8 mouse cellular contexts compared by ENCODE assay signal in the genomic region with DNA sequence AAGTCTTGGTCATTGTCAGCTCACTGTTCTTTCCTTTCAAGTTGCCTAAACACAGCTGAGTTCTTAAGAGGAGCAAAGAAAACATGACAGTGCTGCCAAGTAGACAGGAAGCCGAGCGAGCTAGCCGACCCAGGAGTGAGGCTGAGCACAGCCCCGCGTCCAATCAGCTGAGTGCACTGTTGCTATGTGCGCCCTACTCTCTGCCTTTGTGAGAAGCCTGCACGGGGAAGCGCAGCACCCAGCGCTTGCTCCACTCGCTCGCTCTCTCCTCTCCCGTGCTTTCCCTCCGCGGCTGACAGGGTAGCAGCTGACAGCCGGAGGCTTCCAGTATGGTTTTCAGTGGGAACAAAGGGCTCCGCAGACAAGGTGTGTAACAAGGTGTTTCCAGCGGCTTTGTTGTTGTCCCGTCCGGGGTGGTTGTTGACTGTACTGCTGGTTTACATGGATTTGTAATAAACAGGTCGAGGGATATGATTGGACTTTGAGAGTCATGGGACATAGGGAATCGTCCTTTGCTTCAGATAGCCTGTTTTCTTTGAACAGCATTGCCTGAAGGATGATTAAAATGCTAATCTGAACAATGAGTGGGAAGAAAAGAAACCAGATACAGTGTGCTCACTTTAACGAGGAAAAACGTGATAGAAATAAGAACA. TPM values are rescaled to one million over a fixed set of nuclear protein-coding genes. Genes with fewer than 3 reads are reported as not detected.
DNase-seq lines count a peak whose midpoint lies in the region; ATAC-seq and TF ChIP-seq lines count a peak whose summit lies in the region.

No protein-coding gene starts in this region.

- peak; percentile 100 for ATAC-seq in forebrain, postnatal 0 days
- peak; percentile 98 for ATAC-seq in neural tube, embryonic 14.5 days (ENCODE audit: low read depth)

- peak overlapping the region; percentile 69 for H3K9ac ChIP-seq in forebrain, postnatal 0 days
- peak overlapping the region; percentile 57 for H3K9ac ChIP-seq in neural tube, embryonic 14.5 days (replicated peaks; ENCODE audit: low read depth, low read length)

- peak overlapping the region; percentile 51 for H3K4me2 ChIP-seq in forebrain, postnatal 0 days (ENCODE audit: low read depth)
- peak overlapping the region; percentile 43 for H3K4me2 ChIP-seq in neural tube, embryonic 14.5 days (ENCODE audit: low read depth, low read length)

- WGBS in forebrain, postnatal 0 days: 2% methylated on average over 23 of the region's 23 CpGs
- WGBS in neural tube, embryonic 14.5 days: under 1% methylated on average over 23 of the region's 23 CpGs

- peaks cover 18% of the 10 kb centered on the region for H3K4me1 ChIP-seq in forebrain, postnatal 0 days (ENCODE audit: insufficient read depth)
- H3K4me1 ChIP-seq in neural tube, embryonic 14.5 days (ENCODE audit: control insufficient read depth, insufficient read depth, low read length): peaks cover 30% of the 10 kb centered on the region
- peaks cover 16% of the 10 kb centered on the region for H3K4me1 ChIP-seq in testis, adult 2 months (ENCODE audit: control insufficient read depth, insufficient read depth, low read length)

- no peaks in the 10 kb centered on the region for H3K9me3 ChIP-seq in forebrain, postnatal 0 days (ENCODE audit: low read length)
- no peaks in the 10 kb centered on the region for H3K9me3 ChIP-seq in neural tube, embryonic 14.5 days (ENCODE audit: control insufficient read depth, low read length)

- H3K27me3 ChIP-seq in forebrain, postnatal 0 days (ENCODE audit: insufficient read depth, low read length): no peaks in the 10 kb centered on the region
- no peaks in the 10 kb centered on the region for H3K27me3 ChIP-seq in neural tube, embryonic 14.5 days (ENCODE audit: control insufficient read depth, insufficient read depth, low read length)
- H3K27me3 ChIP-seq in testis, adult 2 months (ENCODE audit: control insufficient read depth, insufficient read depth, low read length): no peaks in the 10 kb centered on the region

- TF ChIP-seq CTCF in forebrain, postnatal 0 days (IDR thresholded peaks at IDR 0.05; ENCODE audit: low read depth): 0 out of 2 replicates have a peak, but pooled peaks have one; percentile 16
- TF ChIP-seq CTCF in testis, adult 2 months (IDR thresholded peaks at IDR 0.05; ENCODE audit: control insufficient read depth, insufficient read depth, insufficient replicate concordance, low read depth, low read length): no peak

- peak; percentile 69 for TF ChIP-seq POLR2A in testis, adult 2 months (IDR thresholded peaks at IDR 0.05; ENCODE audit: control insufficient read depth, low read depth, low read length)

- DNase-seq in ES-CJ7 (ENCODE audit: low read depth, low spot score): peak; percentile 79
- DNase-seq in cerebellum, adult 11 months: peak; percentile 86
- DNase-seq in forebrain, postnatal 0 days: peak; percentile 94
- DNase-seq in heart, postnatal 36 days: peak; percentile 83 to 89
- DNase-seq in layer of hippocampus, adult 18-20 months (ENCODE audit: low spot score in 2 of 2): peak; percentile 90 to 95
- peak; percentile 92 to 93 for DNase-seq in lung, adult 18-20 months

- no peaks in the 10 kb centered on the region for H3K36me3 ChIP-seq in forebrain, postnatal 0 days (ENCODE audit: insufficient read depth)
- H3K36me3 ChIP-seq in neural tube, embryonic 14.5 days (ENCODE audit: control insufficient read depth, insufficient read depth, low read length): no peaks in the 10 kb centered on the region
- H3K36me3 ChIP-seq in testis, adult 2 months (ENCODE audit: control insufficient read depth, insufficient read depth, low read length): no peaks in the 10 kb centered on the region

- H3K4me3 ChIP-seq in forebrain, postnatal 0 days (ENCODE audit: low read depth, low read length): peak overlapping the region; percentile 47
- H3K4me3 ChIP-seq in neural tube, embryonic 14.5 days (ENCODE audit: low read depth, low read length): peak overlapping the region; percentile 46
- H3K4me3 ChIP-seq in testis, adult 2 months (ENCODE audit: control insufficient read depth, low read depth, low read length): peak overlapping the region; percentile 77

- intact Hi-C loops in heart, postnatal 36 days (cut with DNase I): loop anchor here (1.0 kb wide), 1 partner anchor 23 kb away; no protein-coding TSS in a partner anchor

- peak overlapping the region; percentile 97 for H3K27ac ChIP-seq in forebrain, postnatal 0 days (ENCODE audit: low read depth, low read length)
- peak overlapping the region; percentile 94 for H3K27ac ChIP-seq in neural tube, embryonic 14.5 days (ENCODE audit: low read depth, low read length)
- peak overlapping the region; percentile 89 for H3K27ac ChIP-seq in testis, adult 2 months (ENCODE audit: control insufficient read depth, insufficient read depth, low read depth, low read length)

RNA-seq across cellular contexts. Expression of gene Fam214a, which starts 23.4 kb away (rescaled TPM):
- total RNA-seq in forebrain, postnatal 0 days (2014; rRNA removed): 22.2 and 33.2 TPM in 2 replicates
- polyA plus RNA-seq in forebrain, postnatal 0 days (2015; fragmentation: Nextera tagmentation; extraction: Ambion mirVana): 11.6 and 16.0 TPM in 2 replicates
- 10 to 100 TPM; 37.3 to 39.8 TPM for total RNA-seq in heart, postnatal 36 days (2021)
- 10 to 100 TPM; 38.5 to 40.8 TPM for total RNA-seq in layer of hippocampus, adult 18-20 months (2021)
- polyA plus RNA-seq in neural tube, embryonic 14.5 days (2014; fragmentation: Nextera tagmentation; extraction: Ambion mirVana): 30.8 and 31.1 TPM in 2 replicates
- 12.1 and 13.8 TPM in 2 replicates for polyA plus RNA-seq in testis, adult 2 months (2012; rRNA removed)

Comparison
In these comparisons a context has a peak if more than half of its experiments do, and no peak if none do; other contexts are left out.
1. Peak in every context shown above with its lines: DNase-seq, ATAC-seq, H3K4me3 ChIP-seq and H3K27ac ChIP-seq.